Mouse (Mus musculus): ENCODE results near the gene Atp8a1. TPM values are rescaled to one million over a fixed set of nuclear protein-coding genes. Genes with fewer than 3 reads are reported as not detected.

Gene Atp8a1
- total RNA-seq, 2 experiments from 2014 or later, result 20.1 to 21.2 TPM

- intact Hi-C loops (cut with DNase I), result no loop called here
- DNase-seq (ENCODE audit: low spot score), result no peak
Measured at GRCm38 (mm10) chr5:67696741-67697596, 150.3 kb downstream of the Atp8a1 start.

- no peak for DNase-seq (ENCODE audit: low spot score)
- intact Hi-C loops (cut with DNase I), result no loop called here
Measured at GRCm38 (mm10) chr5:67695055-67695710, 152.1 kb downstream of the Atp8a1 start.

- intact Hi-C loops (cut with DNase I), result no loop called here
- DNase-seq (ENCODE audit: low spot score), result no peak
Measured at GRCm38 (mm10) chr5:67690336-67690735, 156.9 kb downstream of the Atp8a1 start.

- intact Hi-C loops (cut with DNase I), result no loop called here
- DNase-seq (ENCODE audit: low spot score), result no peak
Measured at GRCm38 (mm10) chr5:67688001-67688400, 159.2 kb downstream of the Atp8a1 start.

- DNase-seq (ENCODE audit: low spot score), result no peak
- intact Hi-C loops (cut with DNase I), result no loop called here
Measured at GRCm38 (mm10) chr5:67685906-67686305, 161.3 kb downstream of the Atp8a1 start.

- no peak for DNase-seq (ENCODE audit: low spot score)
- intact Hi-C loops (cut with DNase I), result no loop called here
Measured at GRCm38 (mm10) chr5:67685461-67685860, 161.8 kb downstream of the Atp8a1 start.

- intact Hi-C loops (cut with DNase I), result no loop called here
- DNase-seq (ENCODE audit: low spot score), result no peak
Measured at GRCm38 (mm10) chr5:67678819-67679218, 168.4 kb downstream of the Atp8a1 start.

- intact Hi-C loops (cut with DNase I), result no loop called here
- no peak for DNase-seq (ENCODE audit: low spot score)
Measured at GRCm38 (mm10) chr5:67673008-67673407, 174.2 kb downstream of the Atp8a1 start.

- DNase-seq (ENCODE audit: low spot score), result no peak
- intact Hi-C loops (cut with DNase I), result no loop called here
Measured at GRCm38 (mm10) chr5:67670158-67670557, 177.1 kb downstream of the Atp8a1 start.

GRCm38 (mm10) chr5:67669436-67669896 is 177.8 kb downstream of the Atp8a1 start:
- no peak for DNase-seq (ENCODE audit: low spot score)
- intact Hi-C loops (cut with DNase I), result no loop called here

- DNase-seq (ENCODE audit: low spot score), result no peak
- intact Hi-C loops (cut with DNase I), result no loop called here
Measured at GRCm38 (mm10) chr5:67662715-67663114, 184.5 kb downstream of the Atp8a1 start.

- no peak for DNase-seq (ENCODE audit: low spot score)
- intact Hi-C loops (cut with DNase I), result no loop called here
Measured at GRCm38 (mm10) chr5:67659864-67660263, 187.4 kb downstream of the Atp8a1 start.

- intact Hi-C loops (cut with DNase I), result no loop called here
- no peak for DNase-seq (ENCODE audit: low spot score)
Measured at GRCm38 (mm10) chr5:67656821-67657259, 190.4 kb downstream of the Atp8a1 start.

- intact Hi-C loops (cut with DNase I), result no loop called here
- no peak for DNase-seq (ENCODE audit: low spot score)
Measured at GRCm38 (mm10) chr5:67655696-67656519, 191.3 kb downstream of the Atp8a1 start.

GRCm38 (mm10) chr5:67654572-67654971 is 192.7 kb downstream of the Atp8a1 start:
- intact Hi-C loops (cut with DNase I), result no loop called here
- no peak for DNase-seq (ENCODE audit: low spot score)

GRCm38 (mm10) chr5:67653543-67653942 is 193.7 kb downstream of the Atp8a1 start:
- intact Hi-C loops (cut with DNase I), result no loop called here
- no peak for DNase-seq (ENCODE audit: low spot score)

GRCm38 (mm10) chr5:67652468-67652867 is 194.8 kb downstream of the Atp8a1 start:
- DNase-seq (ENCODE audit: low spot score), result no peak
- intact Hi-C loops (cut with DNase I), result no loop called here

GRCm38 (mm10) chr5:67650021-67650420 is 197.2 kb downstream of the Atp8a1 start:
- intact Hi-C loops (cut with DNase I), result no loop called here
- DNase-seq (ENCODE audit: low spot score), result no peak

GRCm38 (mm10) chr5:67649156-67649555 is 198.1 kb downstream of the Atp8a1 start:
- intact Hi-C loops (cut with DNase I), result no loop called here
- DNase-seq (ENCODE audit: low spot score), result no peak

- no peak for DNase-seq (ENCODE audit: low spot score)
- intact Hi-C loops (cut with DNase I), result no loop called here
Measured at GRCm38 (mm10) chr5:67647568-67647967, 199.7 kb downstream of the Atp8a1 start.
